Mouse (Mus musculus): Measurements from ENCODE around the gene Ccdc185. TPM values are rescaled to one million over a fixed set of nuclear protein-coding genes. Genes with fewer than 3 reads are reported as not detected.
A peak's percentile ranks its signal among the peaks of the same experiment; 100 is the strongest.

The Ccdc185 gene
- polyA plus RNA-seq, 1 experiment from 2014 or later: not detected

GRCm38 (mm10) chr1:182783774-182784173 is 34.8 kb upstream of the Ccdc185 start:
- WGBS (ENCODE audit: insufficient replicate concordance): 81% methylated on average over 7 of the region's 7 CpGs
- H3K9ac ChIP-seq (ENCODE audit: low read depth, low read length): no peak overlapping the region

GRCm38 (mm10) chr1:182779024-182779520 is 30.1 kb upstream of the Ccdc185 start:
- no peaks in the 10 kb centered on the region for H3K27me3 ChIP-seq (ENCODE audit: control insufficient read depth, insufficient read depth, low read length)
- H3K36me3 ChIP-seq (ENCODE audit: control insufficient read depth, insufficient read depth, low read length): no peaks in the 10 kb centered on the region
- H3K9ac ChIP-seq (ENCODE audit: low read depth, low read length): no peak overlapping the region
- ATAC-seq (replicated peaks; ENCODE audit: insufficient number of reproducible peaks, low FRiP score, low TSS enrichment): no peak
- H3K9me3 ChIP-seq (replicated peaks; ENCODE audit: control insufficient read depth, low read length): no peaks in the 10 kb centered on the region
- H3K27ac ChIP-seq (ENCODE audit: low read depth, low read length): no peak overlapping the region
- peaks cover 3% of the 10 kb centered on the region; the same call in 1 of the 2 replicates for H3K4me1 ChIP-seq (ENCODE audit: control insufficient read depth, insufficient read depth, low read length)
- no peak overlapping the region for H3K4me3 ChIP-seq (ENCODE audit: low read depth, low read length)
- H3K4me2 ChIP-seq: no peak overlapping the region
- 75% methylated on average over 6 of the region's 6 CpGs for WGBS (ENCODE audit: insufficient replicate concordance)

More at GRCm38 (mm10) chr1:182783774-182784173, 34.8 kb upstream of the Ccdc185 start:
- H3K4me3 ChIP-seq (ENCODE audit: low read depth, low read length): no peak overlapping the region
- no peak overlapping the region for H3K4me2 ChIP-seq
- no peaks in the 10 kb centered on the region for H3K9me3 ChIP-seq (replicated peaks; ENCODE audit: control insufficient read depth, low read length)
- no peak for ATAC-seq (replicated peaks; ENCODE audit: insufficient number of reproducible peaks, low FRiP score, low TSS enrichment)
- no peak overlapping the region for H3K27ac ChIP-seq (ENCODE audit: low read depth, low read length)
- no peaks in the 10 kb centered on the region for H3K36me3 ChIP-seq (ENCODE audit: control insufficient read depth, insufficient read depth, low read length)
- H3K4me1 ChIP-seq (ENCODE audit: control insufficient read depth, insufficient read depth, low read length): 0 out of 2 replicates have a peak, but pooled peaks cover 3% of the 10 kb centered on the region
- no peaks in the 10 kb centered on the region for H3K27me3 ChIP-seq (ENCODE audit: control insufficient read depth, insufficient read depth, low read length)

- Histone ChIP-seq H3K36me3 (ENCODE audit: control insufficient read depth, insufficient read depth, low read length) (no peaks in the 10 kb centered on the region), H3K9ac (ENCODE audit: low read depth, low read length) (no peak overlapping the region), H3K9me3 (replicated peaks; ENCODE audit: control insufficient read depth, low read length) (no peaks in the 10 kb centered on the region), H3K27ac (ENCODE audit: low read depth, low read length) (no peak overlapping the region), H3K27me3 (ENCODE audit: control insufficient read depth, insufficient read depth, low read length) (no peaks in the 10 kb centered on the region), H3K4me2 (no peak overlapping the region), H3K4me1 (ENCODE audit: control insufficient read depth, insufficient read depth, low read length) (peaks cover 3% of the 10 kb centered on the region; the same call in 1 of the 2 replicates), H3K4me3 (ENCODE audit: low read depth, low read length) (no peak overlapping the region)
- no peak for ATAC-seq (replicated peaks; ENCODE audit: insufficient number of reproducible peaks, low FRiP score, low TSS enrichment)
- 57% methylated on average over 13 of the region's 13 CpGs for WGBS (ENCODE audit: insufficient replicate concordance)
These were observed 29.2 kb upstream of the Ccdc185 start for GRCm38 (mm10) chr1:182778225-182778624.

- no peaks in the 10 kb centered on the region for H3K36me3 ChIP-seq (ENCODE audit: control insufficient read depth, insufficient read depth, low read length)
- no peak for ATAC-seq (replicated peaks; ENCODE audit: insufficient number of reproducible peaks, low FRiP score, low TSS enrichment)
- WGBS (ENCODE audit: insufficient replicate concordance): 62% methylated on average over 10 of the region's 10 CpGs
- no peak overlapping the region for H3K27ac ChIP-seq (ENCODE audit: low read depth, low read length)
- H3K4me1 ChIP-seq (ENCODE audit: control insufficient read depth, insufficient read depth, low read length): peaks cover 3% of the 10 kb centered on the region; the same call in 1 of the 2 replicates
- H3K9me3 ChIP-seq (replicated peaks; ENCODE audit: control insufficient read depth, low read length): no peaks in the 10 kb centered on the region
- no peak overlapping the region for H3K4me2 ChIP-seq
- no peak overlapping the region for H3K4me3 ChIP-seq (ENCODE audit: low read depth, low read length)
- no peak overlapping the region for H3K9ac ChIP-seq (ENCODE audit: low read depth, low read length)
- no peaks in the 10 kb centered on the region for H3K27me3 ChIP-seq (ENCODE audit: control insufficient read depth, insufficient read depth, low read length)
These were observed 27.9 kb upstream of the Ccdc185 start for GRCm38 (mm10) chr1:182776749-182777410.

GRCm38 (mm10) chr1:182775576-182775975 is 26.6 kb upstream of the Ccdc185 start:
- Histone ChIP-seq H3K4me1 (ENCODE audit: control insufficient read depth, insufficient read depth, low read length) (peaks cover 3% of the 10 kb centered on the region; the same call in 1 of the 2 replicates), H3K4me2 (no peak overlapping the region), H3K27ac (ENCODE audit: low read depth, low read length) (no peak overlapping the region), H3K36me3 (ENCODE audit: control insufficient read depth, insufficient read depth, low read length) (no peaks in the 10 kb centered on the region), H3K27me3 (ENCODE audit: control insufficient read depth, insufficient read depth, low read length) (no peaks in the 10 kb centered on the region), H3K9ac (ENCODE audit: low read depth, low read length) (no peak overlapping the region), H3K9me3 (replicated peaks; ENCODE audit: control insufficient read depth, low read length) (no peaks in the 10 kb centered on the region), H3K4me3 (ENCODE audit: low read depth, low read length) (no peak overlapping the region)
- no peak for ATAC-seq (replicated peaks; ENCODE audit: insufficient number of reproducible peaks, low FRiP score, low TSS enrichment)
- WGBS (ENCODE audit: insufficient replicate concordance): 80% methylated on average over 7 of the region's 7 CpGs

- Histone ChIP-seq H3K27ac (ENCODE audit: low read depth, low read length) (no peak overlapping the region), H3K9me3 (replicated peaks; ENCODE audit: control insufficient read depth, low read length) (no peaks in the 10 kb centered on the region), H3K4me2 (peak overlapping the region; percentile 66), H3K9ac (ENCODE audit: low read depth, low read length) (peak overlapping the region; percentile 72; the same call in 1 of the 2 replicates), H3K4me3 (ENCODE audit: low read depth, low read length) (peak overlapping the region; percentile 73), H3K27me3 (ENCODE audit: control insufficient read depth, insufficient read depth, low read length) (peaks cover 20% of the 10 kb centered on the region), H3K4me1 (ENCODE audit: control insufficient read depth, insufficient read depth, low read length) (0 out of 2 replicates have a peak, but pooled peaks cover 9% of the 10 kb centered on the region), H3K36me3 (ENCODE audit: control insufficient read depth, insufficient read depth, low read length) (no peaks in the 10 kb centered on the region)
- WGBS (ENCODE audit: insufficient replicate concordance): 2% methylated on average over 27 of the region's 27 CpGs
- ATAC-seq (replicated peaks; ENCODE audit: insufficient number of reproducible peaks, low FRiP score, low TSS enrichment): 0 out of 2 replicates have a peak, but pooled peaks have one; percentile 60
These were observed 15.7 kb upstream of the Ccdc185 start for GRCm38 (mm10) chr1:182764541-182765281.

GRCm38 (mm10) chr1:182763716-182764461 is 14.9 kb upstream of the Ccdc185 start, which contains the start of gene Susd4:
Susd4 (plus strand) TSS chr1:182763860.
- H3K9me3 ChIP-seq (replicated peaks; ENCODE audit: control insufficient read depth, low read length): no peaks in the 10 kb centered on the region
- peaks cover 20% of the 10 kb centered on the region for H3K27me3 ChIP-seq (ENCODE audit: control insufficient read depth, insufficient read depth, low read length)
- H3K4me2 ChIP-seq: peak within 1 kb of the TSS; percentile 66
- H3K4me1 ChIP-seq (ENCODE audit: control insufficient read depth, insufficient read depth, low read length): 0 out of 2 replicates have a peak, but pooled peaks cover 9% of the 10 kb centered on the region
- H3K9ac ChIP-seq (ENCODE audit: low read depth, low read length): peak within 1 kb of the TSS; percentile 72
- H3K36me3 ChIP-seq (ENCODE audit: control insufficient read depth, insufficient read depth, low read length): no peaks in the 10 kb centered on the region
- H3K27ac ChIP-seq (ENCODE audit: low read depth, low read length): no peak within 1 kb of the TSS
- WGBS (ENCODE audit: insufficient replicate concordance): under 1% methylated on average over 85 of the region's 95 CpGs
- ATAC-seq (replicated peaks; ENCODE audit: insufficient number of reproducible peaks, low FRiP score, low TSS enrichment): peak; percentile 75
- H3K4me3 ChIP-seq (ENCODE audit: low read depth, low read length): peak within 1 kb of the TSS; percentile 73

GRCm38 (mm10) chr1:182763191-182763715 is 14.3 kb upstream of the Ccdc185 start:
- Histone ChIP-seq H3K27me3 (ENCODE audit: control insufficient read depth, insufficient read depth, low read length) (peaks cover 20% of the 10 kb centered on the region), H3K27ac (ENCODE audit: low read depth, low read length) (no peak overlapping the region), H3K4me3 (ENCODE audit: low read depth, low read length) (peak overlapping the region; percentile 73), H3K9ac (ENCODE audit: low read depth, low read length) (peak overlapping the region; percentile 72; the same call in 1 of the 2 replicates), H3K9me3 (replicated peaks; ENCODE audit: control insufficient read depth, low read length) (no peaks in the 10 kb centered on the region), H3K36me3 (ENCODE audit: control insufficient read depth, insufficient read depth, low read length) (no peaks in the 10 kb centered on the region), H3K4me1 (ENCODE audit: control insufficient read depth, insufficient read depth, low read length) (0 out of 2 replicates have a peak, but pooled peaks cover 9% of the 10 kb centered on the region), H3K4me2 (peak overlapping the region; percentile 66)
- 10% methylated on average over 17 of the region's 17 CpGs for WGBS (ENCODE audit: insufficient replicate concordance)
- ATAC-seq (replicated peaks; ENCODE audit: insufficient number of reproducible peaks, low FRiP score, low TSS enrichment): no peak; the same call in 1 of the 2 replicates

Data from heart, embryonic 11.5 days (tissue).